Mouse (Mus musculus): ENCODE data around the gene Strip2. TPM values are rescaled to one million over a fixed set of nuclear protein-coding genes. Genes with fewer than 3 reads are reported as not detected.

The Strip2 gene
- polyA plus RNA-seq, 1 experiment from 2014 or later = 5.1 TPM

- no peaks in the 10 kb centered on the region for H3K36me3 ChIP-seq
- H3K27ac ChIP-seq (replicated peaks) = no peak overlapping the region
- ATAC-seq (ENCODE audit: low FRiP score, low read depth) = no peak
- no peak overlapping the region for H3K9ac ChIP-seq
- no peaks in the 10 kb centered on the region for H3K9me3 ChIP-seq
- H3K4me3 ChIP-seq = no peak overlapping the region
- H3K4me2 ChIP-seq = no peak overlapping the region
- 85% methylated on average over 6 of the region's 6 CpGs for WGBS
- H3K4me1 ChIP-seq (replicated peaks) = 0 out of 2 replicates have a peak, but pooled peaks cover 3% of the 10 kb centered on the region
- no peaks in the 10 kb centered on the region for H3K27me3 ChIP-seq
Observed at GRCm38 (mm10) chr6:29980461-29980860, 63.6 kb downstream of the Strip2 start.

GRCm38 (mm10) chr6:29981797-29982196, 65.0 kb downstream of the Strip2 start:
- no peaks in the 10 kb centered on the region for H3K36me3 ChIP-seq
- H3K9ac ChIP-seq = no peak overlapping the region
- H3K9me3 ChIP-seq = no peaks in the 10 kb centered on the region
- H3K4me3 ChIP-seq = no peak overlapping the region
- peaks cover 10% of the 10 kb centered on the region for H3K27me3 ChIP-seq
- no peak for ATAC-seq (ENCODE audit: low FRiP score, low read depth)
- H3K27ac ChIP-seq (replicated peaks) = no peak overlapping the region
- H3K4me1 ChIP-seq (replicated peaks) = 0 out of 2 replicates have a peak, but pooled peaks cover 8% of the 10 kb centered on the region
- no peak overlapping the region for H3K4me2 ChIP-seq

GRCm38 (mm10) chr6:29985058-29985498, 68.3 kb downstream of the Strip2 start:
- H3K9me3 ChIP-seq = no peaks in the 10 kb centered on the region
- no peak overlapping the region for H3K27ac ChIP-seq (replicated peaks)
- H3K4me1 ChIP-seq (replicated peaks) = 0 out of 2 replicates have a peak, but pooled peaks cover 8% of the 10 kb centered on the region
- H3K4me2 ChIP-seq = peak overlapping the region; percentile 97
- peak overlapping the region; percentile 47 for H3K4me3 ChIP-seq
- H3K36me3 ChIP-seq = no peaks in the 10 kb centered on the region
- peak; percentile 87 for ATAC-seq (ENCODE audit: low FRiP score, low read depth)
- H3K9ac ChIP-seq = peak overlapping the region; percentile 42
- 1% methylated on average over 37 of the region's 37 CpGs for WGBS
- H3K27me3 ChIP-seq = peaks cover 12% of the 10 kb centered on the region

GRCm38 (mm10) chr6:29985504-29985903, 68.7 kb downstream of the Strip2 start:
- Histone ChIP-seq H3K9ac (peak overlapping the region; percentile 42), H3K4me2 (peak overlapping the region; percentile 97), H3K4me3 (peak overlapping the region; percentile 47), H3K9me3 (no peaks in the 10 kb centered on the region), H3K36me3 (no peaks in the 10 kb centered on the region), H3K27me3 (peaks cover 12% of the 10 kb centered on the region), H3K27ac (replicated peaks) (no peak overlapping the region), H3K4me1 (replicated peaks) (0 out of 2 replicates have a peak, but pooled peaks cover 8% of the 10 kb centered on the region)
- no peak for ATAC-seq (ENCODE audit: low FRiP score, low read depth)
- 2% methylated on average over 14 of the region's 14 CpGs for WGBS

- H3K4me2 ChIP-seq = peak overlapping the region; percentile 97
- no peaks in the 10 kb centered on the region for H3K36me3 ChIP-seq
- peaks cover 12% of the 10 kb centered on the region for H3K27me3 ChIP-seq
- no peak overlapping the region for H3K9ac ChIP-seq
- ATAC-seq (ENCODE audit: low FRiP score, low read depth) = no peak
- H3K27ac ChIP-seq (replicated peaks) = no peak overlapping the region
- 0 out of 2 replicates have a peak, but pooled peaks cover 8% of the 10 kb centered on the region for H3K4me1 ChIP-seq (replicated peaks)
- WGBS = 55% methylated on average over 6 of the region's 6 CpGs
- H3K4me3 ChIP-seq = peak overlapping the region; percentile 47
- H3K9me3 ChIP-seq = no peaks in the 10 kb centered on the region
Observed at GRCm38 (mm10) chr6:29985986-29986385, 69.2 kb downstream of the Strip2 start.

- Histone ChIP-seq H3K4me3 (no peak overlapping the region), H3K27me3 (peaks cover 12% of the 10 kb centered on the region), H3K9me3 (no peaks in the 10 kb centered on the region), H3K36me3 (no peaks in the 10 kb centered on the region), H3K9ac (no peak overlapping the region), H3K4me1 (replicated peaks) (0 out of 2 replicates have a peak, but pooled peaks cover 8% of the 10 kb centered on the region), H3K4me2 (no peak overlapping the region), H3K27ac (replicated peaks) (no peak overlapping the region)
- ATAC-seq (ENCODE audit: low FRiP score, low read depth) = no peak
- WGBS = 55% methylated on average over 3 of the region's 3 CpGs
Observed at GRCm38 (mm10) chr6:29987246-29987645, 70.4 kb downstream of the Strip2 start.

GRCm38 (mm10) chr6:29998140-29998539, 81.3 kb downstream of the Strip2 start:
- 78% methylated on average over 9 of the region's 9 CpGs for WGBS
- Histone ChIP-seq H3K27ac (replicated peaks) (no peak overlapping the region), H3K4me1 (replicated peaks) (no peaks in the 10 kb centered on the region), H3K27me3 (no peaks in the 10 kb centered on the region), H3K4me2 (no peak overlapping the region), H3K9ac (no peak overlapping the region), H3K4me3 (no peak overlapping the region), H3K36me3 (no peaks in the 10 kb centered on the region), H3K9me3 (no peaks in the 10 kb centered on the region)
- no peak for ATAC-seq (ENCODE audit: low FRiP score, low read depth)

- Histone ChIP-seq H3K36me3 (no peaks in the 10 kb centered on the region), H3K27me3 (no peaks in the 10 kb centered on the region), H3K27ac (replicated peaks) (no peak overlapping the region), H3K4me3 (no peak overlapping the region), H3K4me1 (replicated peaks) (no peaks in the 10 kb centered on the region), H3K9me3 (no peaks in the 10 kb centered on the region), H3K4me2 (no peak overlapping the region), H3K9ac (no peak overlapping the region)
- ATAC-seq (ENCODE audit: low FRiP score, low read depth) = no peak
- WGBS = 76% methylated on average over 4 of the region's 4 CpGs
Observed at GRCm38 (mm10) chr6:29998771-29999170, 82.0 kb downstream of the Strip2 start.

- 76% methylated on average over 9 of the region's 9 CpGs for WGBS
- no peaks in the 10 kb centered on the region for H3K36me3 ChIP-seq
- ATAC-seq (ENCODE audit: low FRiP score, low read depth) = no peak
Observed at GRCm38 (mm10) chr6:30002628-30003027, 85.8 kb downstream of the Strip2 start.

GRCm38 (mm10) chr6:30005851-30006250, 89.0 kb downstream of the Strip2 start:
- no peaks in the 10 kb centered on the region for H3K36me3 ChIP-seq
- WGBS = 90% methylated on average over 1 of the region's 1 CpGs
- no peak for ATAC-seq (ENCODE audit: low FRiP score, low read depth)

More at GRCm38 (mm10) chr6:30002628-30003027, 85.8 kb downstream of the Strip2 start:
- Histone ChIP-seq H3K9me3 (no peaks in the 10 kb centered on the region), H3K27ac (replicated peaks) (no peak overlapping the region), H3K4me1 (replicated peaks) (no peaks in the 10 kb centered on the region), H3K4me3 (no peak overlapping the region), H3K27me3 (no peaks in the 10 kb centered on the region), H3K9ac (no peak overlapping the region), H3K4me2 (no peak overlapping the region)

GRCm38 (mm10) chr6:30009204-30009603, 92.4 kb downstream of the Strip2 start:
- H3K27me3 ChIP-seq = no peaks in the 10 kb centered on the region
- no peaks in the 10 kb centered on the region for H3K9me3 ChIP-seq
- no peaks in the 10 kb centered on the region for H3K36me3 ChIP-seq
- WGBS = 84% methylated on average over 7 of the region's 7 CpGs
- no peak overlapping the region for H3K4me2 ChIP-seq
- no peak overlapping the region for H3K4me3 ChIP-seq
- H3K27ac ChIP-seq (replicated peaks) = no peak overlapping the region
- ATAC-seq (ENCODE audit: low FRiP score, low read depth) = no peak
- H3K4me1 ChIP-seq (replicated peaks) = no peaks in the 10 kb centered on the region
- no peak overlapping the region for H3K9ac ChIP-seq

More at GRCm38 (mm10) chr6:30005851-30006250, 89.0 kb downstream of the Strip2 start:
- H3K4me2 ChIP-seq = no peak overlapping the region
- no peak overlapping the region for H3K27ac ChIP-seq (replicated peaks)
- no peaks in the 10 kb centered on the region for H3K27me3 ChIP-seq
- H3K4me1 ChIP-seq (replicated peaks) = no peaks in the 10 kb centered on the region
- H3K4me3 ChIP-seq = no peak overlapping the region
- H3K9me3 ChIP-seq = no peaks in the 10 kb centered on the region
- no peak overlapping the region for H3K9ac ChIP-seq

Data from hindbrain, embryonic 15.5 days (tissue).